Mouse (Mus musculus) midbrain, embryonic 14.5 days (tissue): ENCODE results near the gene Mapk8. TPM values are rescaled to one million over a fixed set of nuclear protein-coding genes. Genes with fewer than 3 reads are reported as not detected.

Experiments used
- ATAC-seq: fragments of 200-750 bp; cut with Nextera tagmentation; 2 replicates; pipeline ENCODE4 v1.8.0; 2017; ENCODE audit warnings: moderate number of reproducible peaks, moderate library complexity; ENCODE audit not compliant: low FRiP score, low TSS enrichment
- DNase-seq: peaks from one replicate; pipeline ENCODE4 v3.0.0-alpha.2; 2015
- H3K27ac ChIP-seq: fragments of 300-500 bp; sonication (generic); replicated peaks from 2 replicates; pipeline ENCODE4 v1.5.1; 2014; ENCODE audit warnings: mild to moderate bottlenecking, low read depth, low read length, moderate library complexity
- H3K27me3 ChIP-seq: fragments of 300-500 bp; sonication (generic); 2 replicates; pipeline ENCODE4 v1.6.1; 2014; ENCODE audit warnings: low read length, control low read depth, mixed read lengths; ENCODE audit not compliant: control insufficient read depth, insufficient read depth
- H3K36me3 ChIP-seq: fragments of 300-500 bp; sonication (generic); 2 replicates; pipeline ENCODE4 v1.6.1; 2014; ENCODE audit warnings: low read length, control low read depth; ENCODE audit not compliant: control insufficient read depth, insufficient read depth
- H3K4me1 ChIP-seq: fragments of 300-500 bp; sonication (generic); 2 replicates; pipeline ENCODE4 v1.6.1; 2014; ENCODE audit warnings: mild to moderate bottlenecking, antibody characterized with exemption, low read length, control low read depth; ENCODE audit not compliant: control insufficient read depth, insufficient read depth
- H3K4me2 ChIP-seq: fragments of 300-500 bp; sonication (generic); 2 replicates; pipeline ENCODE4 v1.6.1; 2014; ENCODE audit warnings: mild to moderate bottlenecking, low read length, moderate library complexity
- H3K4me3 ChIP-seq: fragments of 300-500 bp; sonication (generic); replicated peaks from 2 replicates; pipeline ENCODE4 v1.5.1; 2014; ENCODE audit warnings: low read depth, low read length
- H3K9ac ChIP-seq: fragments of 300-500 bp; sonication (generic); replicated peaks from 2 replicates; pipeline ENCODE4 v1.6.1; 2014; ENCODE audit warnings: mild to moderate bottlenecking, low read length, moderate library complexity
- H3K9me3 ChIP-seq: fragments of 300-500 bp; sonication (generic); 2 replicates; pipeline ENCODE4 v1.6.1; 2016; ENCODE audit warnings: low read length, control low read depth, mixed read lengths; ENCODE audit not compliant: control insufficient read depth
- WGBS: fragments of 180-500 bp; shearing (Covaris S2); extraction: QIAGEN DNeasy Blood & Tissue Kit; methylation state at CpG from one replicate; pipeline ENCODE4 v1.1.7; 2014; 5-methylcytosine and 5-hydroxymethylcytosine counted together
- polyA plus RNA-seq: library from polyadenylated mRNA; unstranded; fragments of >200 nt; fragmentation: Nextera tagmentation; extraction: Ambion mirVana; gene quantifications from 2 replicates; pipeline ENCODE4 v1.2.1, GENCODE M21; 2014

Mapk8 gene
- polyA plus RNA-seq, 1 experiment from 2014 or later: 48.7 TPM

GRCm38 (mm10) chr14:33374089-33374488 lies 72.9 kb downstream of the Mapk8 start:
- Histone ChIP-seq H3K27ac (no peak overlapping the region), H3K36me3 (peaks cover 4% of the 10 kb centered on the region; the same call in 1 of the 2 replicates), H3K4me3 (no peak overlapping the region), H3K9me3 (no peaks in the 10 kb centered on the region), H3K27me3 (no peaks in the 10 kb centered on the region), H3K4me2 (no peak overlapping the region), H3K4me1 (no peaks in the 10 kb centered on the region), H3K9ac (no peak overlapping the region)
- 92% methylated on average over 1 of the region's 1 CpGs for WGBS
- ATAC-seq: no peak
- DNase-seq: no peak

- DNase-seq: no peak
- ATAC-seq: no peak
- Histone ChIP-seq H3K9me3 (no peaks in the 10 kb centered on the region), H3K4me2 (no peak overlapping the region), H3K36me3 (peaks cover 4% of the 10 kb centered on the region; the same call in 1 of the 2 replicates), H3K27me3 (no peaks in the 10 kb centered on the region), H3K4me3 (no peak overlapping the region), H3K9ac (no peak overlapping the region), H3K27ac (no peak overlapping the region), H3K4me1 (no peaks in the 10 kb centered on the region)
- WGBS: 74% methylated on average over 1 of the region's 1 CpGs
Observed at GRCm38 (mm10) chr14:33373271-33373670, 73.7 kb downstream of the Mapk8 start.

GRCm38 (mm10) chr14:33371248-33371647 lies 75.7 kb downstream of the Mapk8 start:
- no peak overlapping the region for H3K9ac ChIP-seq
- ATAC-seq: 0 out of 2 replicates have a peak, but pooled peaks have one; percentile 51
- no peaks in the 10 kb centered on the region for H3K27me3 ChIP-seq

GRCm38 (mm10) chr14:33370056-33370455 lies 76.9 kb downstream of the Mapk8 start:
- Histone ChIP-seq H3K4me1 (peaks cover 5% of the 10 kb centered on the region; the same call in 1 of the 2 replicates), H3K4me2 (no peak overlapping the region), H3K9ac (no peak overlapping the region), H3K27me3 (no peaks in the 10 kb centered on the region), H3K27ac (no peak overlapping the region), H3K4me3 (no peak overlapping the region), H3K9me3 (no peaks in the 10 kb centered on the region), H3K36me3 (no peaks in the 10 kb centered on the region)
- ATAC-seq (no peak), DNase-seq (no peak)
- 17% methylated on average over 7 of the region's 7 CpGs for WGBS

More at GRCm38 (mm10) chr14:33371248-33371647, 75.7 kb downstream of the Mapk8 start:
- Histone ChIP-seq H3K4me2 (no peak overlapping the region), H3K9me3 (no peaks in the 10 kb centered on the region), H3K36me3 (no peaks in the 10 kb centered on the region), H3K4me1 (peaks cover 5% of the 10 kb centered on the region; the same call in 1 of the 2 replicates), H3K4me3 (no peak overlapping the region), H3K27ac (no peak overlapping the region)
- DNase-seq: peak; percentile 87
- WGBS: 12% methylated on average over 3 of the region's 3 CpGs

GRCm38 (mm10) chr14:33369375-33369774 lies 77.6 kb downstream of the Mapk8 start:
- Histone ChIP-seq H3K9ac (no peak overlapping the region), H3K4me3 (no peak overlapping the region), H3K4me2 (no peak overlapping the region), H3K36me3 (no peaks in the 10 kb centered on the region), H3K27ac (no peak overlapping the region), H3K27me3 (no peaks in the 10 kb centered on the region), H3K9me3 (no peaks in the 10 kb centered on the region), H3K4me1 (peaks cover 5% of the 10 kb centered on the region; the same call in 1 of the 2 replicates)
- DNase-seq (no peak), ATAC-seq (no peak)
- 87% methylated on average over 12 of the region's 12 CpGs for WGBS

- Histone ChIP-seq H3K9me3 (no peaks in the 10 kb centered on the region), H3K27ac (no peak overlapping the region), H3K4me3 (no peak overlapping the region), H3K4me2 (no peak overlapping the region; the same call in 1 of the 2 replicates), H3K36me3 (no peaks in the 10 kb centered on the region), H3K27me3 (no peaks in the 10 kb centered on the region), H3K9ac (peak overlapping the region; percentile 20; the same call in 1 of the 2 replicates), H3K4me1 (peaks cover 5% of the 10 kb centered on the region; the same call in 1 of the 2 replicates)
- DNase-seq (peak; percentile 53), ATAC-seq (0 out of 2 replicates have a peak, but pooled peaks have one; percentile 1)
- 64% methylated on average over 30 of the region's 30 CpGs for WGBS
Observed at GRCm38 (mm10) chr14:33366891-33367777, 79.8 kb downstream of the Mapk8 start.

- no peaks in the 10 kb centered on the region for H3K9me3 ChIP-seq
- DNase-seq (no peak), ATAC-seq (no peak)
- H3K36me3 ChIP-seq: no peaks in the 10 kb centered on the region
- H3K9ac ChIP-seq: no peak overlapping the region
- no peaks in the 10 kb centered on the region for H3K27me3 ChIP-seq
- H3K4me1 ChIP-seq: peaks cover 5% of the 10 kb centered on the region; the same call in 1 of the 2 replicates
- no peak overlapping the region for H3K27ac ChIP-seq
- 92% methylated on average over 2 of the region's 2 CpGs for WGBS
- H3K4me2 ChIP-seq: no peak overlapping the region
- H3K4me3 ChIP-seq: no peak overlapping the region
Observed at GRCm38 (mm10) chr14:33364061-33364460, 82.9 kb downstream of the Mapk8 start.

- H3K9ac ChIP-seq: no peak overlapping the region
- no peaks in the 10 kb centered on the region for H3K9me3 ChIP-seq
Observed at GRCm38 (mm10) chr14:33363611-33364010, 83.3 kb downstream of the Mapk8 start.

More at GRCm38 (mm10) chr14:33363611-33364010, 83.3 kb downstream of the Mapk8 start:
- 86% methylated on average over 5 of the region's 5 CpGs for WGBS
- Histone ChIP-seq H3K36me3 (no peaks in the 10 kb centered on the region), H3K4me2 (no peak overlapping the region), H3K27ac (no peak overlapping the region), H3K4me1 (peaks cover 5% of the 10 kb centered on the region; the same call in 1 of the 2 replicates), H3K4me3 (no peak overlapping the region), H3K27me3 (no peaks in the 10 kb centered on the region)
- DNase-seq: no peak
- ATAC-seq: no peak
